In genomic region chr13:41642851-41643250, GRCm38 (mm10) we compare ENCODE assay signal across 8 mouse cellular contexts. TPM values are rescaled to one million over a fixed set of nuclear protein-coding genes. Genes with fewer than 3 reads are reported as not detected.
A peak's percentile ranks its signal among the peaks of the same experiment; 100 is the strongest.
DNase-seq lines count a peak whose midpoint lies in the region; ATAC-seq and TF ChIP-seq lines count a peak whose summit lies in the region.

No protein-coding gene starts in this region.

- H3K4me3 ChIP-seq in heart, embryonic 12.5 days: no peak overlapping the region
- no peak overlapping the region for H3K4me3 ChIP-seq in lung, postnatal 0 days (ENCODE audit: low read depth, low read length)

- H3K36me3 ChIP-seq in heart, embryonic 12.5 days: no peaks in the 10 kb centered on the region
- no peaks in the 10 kb centered on the region for H3K36me3 ChIP-seq in lung, postnatal 0 days (ENCODE audit: insufficient read depth, low read length)

- TF ChIP-seq EP300 in lung, postnatal 0 days (IDR thresholded peaks at IDR 0.05): 0 out of 2 replicates have a peak, but pooled peaks have one; percentile 32

- peak; percentile 63 to 90 for DNase-seq in heart, adult 18-20 months
- peak; percentile 81 for DNase-seq in adipocyte (ENCODE audit: low spot score)
- DNase-seq in cerebellum, postnatal 4 days (ENCODE audit: low spot score in 2 of 2): peak; percentile 33 to 64
- peak; percentile 23 for DNase-seq in gastrocnemius, postnatal 14 days
- peak; percentile 70 to 84 for DNase-seq in kidney, postnatal 36 days
- DNase-seq in lung, postnatal 0 days (ENCODE audit: low spot score): peak; percentile 75
- peak; percentile 71 to 84 for DNase-seq in right cerebral cortex, postnatal 10 days (ENCODE audit: low spot score in 2 of 2)

- H3K27me3 ChIP-seq in heart, embryonic 12.5 days (replicated peaks): no peaks in the 10 kb centered on the region
- H3K27me3 ChIP-seq in lung, postnatal 0 days (replicated peaks; ENCODE audit: insufficient read depth, low read length): no peaks in the 10 kb centered on the region

- intact Hi-C loops in gastrocnemius, postnatal 14 days (cut with DNase I; ENCODE audit: low total_unique reads): loop anchor here (2.0 to 10.0 kb wide), 2 partner anchors 66 to 602 kb away; no protein-coding TSS in a partner anchor

- H3K9ac ChIP-seq in heart, embryonic 12.5 days: no peak overlapping the region
- no peak overlapping the region for H3K9ac ChIP-seq in lung, postnatal 0 days (replicated peaks; ENCODE audit: low read depth)

- 14% methylated on average over 6 of the region's 6 CpGs for WGBS in heart, embryonic 12.5 days
- WGBS in lung, postnatal 0 days: 18% methylated on average over 6 of the region's 6 CpGs

- no peak overlapping the region for H3K4me2 ChIP-seq in heart, embryonic 12.5 days
- no peak overlapping the region for H3K4me2 ChIP-seq in lung, postnatal 0 days (replicated peaks; ENCODE audit: low read depth, low read length)

- no peaks in the 10 kb centered on the region for H3K9me3 ChIP-seq in heart, embryonic 12.5 days (replicated peaks)
- no peaks in the 10 kb centered on the region for H3K9me3 ChIP-seq in lung, postnatal 0 days (ENCODE audit: low read length)

- peak; percentile 78 for TF ChIP-seq CTCF in lung, postnatal 0 days (IDR thresholded peaks at IDR 0.05)

- H3K27ac ChIP-seq in heart, embryonic 12.5 days (ENCODE audit: poor library complexity, severe bottlenecking): no peak overlapping the region
- H3K27ac ChIP-seq in lung, postnatal 0 days (ENCODE audit: low read length): no peak overlapping the region

- ATAC-seq in heart, embryonic 12.5 days (ENCODE audit: insufficient number of reproducible peaks, low FRiP score): no peak
- no peak; the same call in 1 of the 2 replicates for ATAC-seq in lung, postnatal 0 days

- peaks cover 24% of the 10 kb centered on the region for H3K4me1 ChIP-seq in heart, embryonic 12.5 days (replicated peaks)
- peaks cover 7% of the 10 kb centered on the region; the same call in 1 of the 2 replicates for H3K4me1 ChIP-seq in lung, postnatal 0 days (ENCODE audit: insufficient read depth, low read depth, low read length)

RNA-seq across cellular contexts. Expression of gene Tmem170b, which starts 37.1 kb away (rescaled TPM):
- total RNA-seq in heart, adult 18-20 months (2021): 10 to 100 TPM; 23.1 to 24.9 TPM
- polyA plus RNA-seq in heart, embryonic 12.5 days (2016; fragmentation: Nextera tagmentation; extraction: Ambion mirVana): 17.8 and 18.2 TPM in 2 replicates
- 10 to 100 TPM; 16.7 to 17.1 TPM for total RNA-seq in gastrocnemius, postnatal 14 days (2021)
- 11.6 and 12.1 TPM in 2 replicates for polyA plus RNA-seq in lung, postnatal 0 days (2015; fragmentation: Nextera tagmentation; extraction: Ambion mirVana)

Comparison
In these comparisons a context has a peak if more than half of its experiments do, and no peak if none do; other contexts are left out.
1. DNase-seq: peak in every context shown above with its lines; median percentile 81 in adipocyte; 78 in right cerebral cortex, postnatal 10 days; 77 in kidney, postnatal 36 days; 76 in heart, adult 18-20 months; 75 in lung, postnatal 0 days; 48 in cerebellum, postnatal 4 days; 23 in gastrocnemius, postnatal 14 days.